Mouse (Mus musculus): ENCODE results near the gene Ccdc85b. TPM values are rescaled to one million over a fixed set of nuclear protein-coding genes. Genes with fewer than 3 reads are reported as not detected.

Gene Ccdc85b
- polyA plus RNA-seq, 1 experiment from 2014 or later, result 5.0 TPM

DNA sequence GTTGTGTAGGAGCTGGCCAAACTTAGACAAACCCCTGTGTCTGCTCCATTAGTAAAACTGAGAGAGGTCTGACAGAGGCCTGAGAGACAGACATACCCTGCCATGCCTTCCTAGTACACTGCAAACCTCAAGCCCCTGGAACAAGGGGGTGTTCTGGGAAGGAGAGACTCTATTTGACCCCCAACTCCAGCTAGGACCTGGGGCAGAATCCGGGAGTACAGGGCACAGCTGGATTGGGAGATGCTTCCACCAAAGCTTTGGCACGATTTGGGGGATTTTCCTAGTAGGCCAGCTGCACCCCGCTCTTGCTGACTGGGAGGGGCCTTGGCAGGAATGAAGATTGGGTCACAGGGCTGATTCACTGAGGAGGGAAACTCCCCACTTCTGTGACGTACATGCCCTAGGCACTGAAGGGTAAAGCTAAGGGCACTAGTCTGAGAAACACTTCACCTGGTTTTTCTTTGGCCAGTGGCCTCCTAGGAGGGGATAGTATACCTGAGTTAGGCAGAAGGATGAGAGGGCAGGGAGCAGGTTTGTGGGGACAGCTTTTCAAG, 25.7 kb downstream of the Ccdc85b start:
- no peak overlapping the region for H3K9ac ChIP-seq (ENCODE audit: low read depth, low read length)
- no peak overlapping the region for H3K4me3 ChIP-seq (ENCODE audit: low read length)
- no peak overlapping the region for H3K4me2 ChIP-seq (ENCODE audit: low read depth, low read length)
- no peaks in the 10 kb centered on the region for H3K9me3 ChIP-seq (ENCODE audit: control insufficient read depth, low read length)
- H3K27me3 ChIP-seq (replicated peaks; ENCODE audit: control insufficient read depth, insufficient read depth, low read length), result no peaks in the 10 kb centered on the region
- ATAC-seq, result no peak
- H3K36me3 ChIP-seq (ENCODE audit: control insufficient read depth, insufficient read depth, low read length), result peaks cover 2% of the 10 kb centered on the region; the same call in 1 of the 2 replicates
- no peak overlapping the region for H3K27ac ChIP-seq (ENCODE audit: low read length)
- H3K4me1 ChIP-seq (ENCODE audit: control insufficient read depth, insufficient read depth, low read length), result peaks cover 13% of the 10 kb centered on the region
- WGBS, result 75% methylated on average over 4 of the region's 4 CpGs

DNA sequence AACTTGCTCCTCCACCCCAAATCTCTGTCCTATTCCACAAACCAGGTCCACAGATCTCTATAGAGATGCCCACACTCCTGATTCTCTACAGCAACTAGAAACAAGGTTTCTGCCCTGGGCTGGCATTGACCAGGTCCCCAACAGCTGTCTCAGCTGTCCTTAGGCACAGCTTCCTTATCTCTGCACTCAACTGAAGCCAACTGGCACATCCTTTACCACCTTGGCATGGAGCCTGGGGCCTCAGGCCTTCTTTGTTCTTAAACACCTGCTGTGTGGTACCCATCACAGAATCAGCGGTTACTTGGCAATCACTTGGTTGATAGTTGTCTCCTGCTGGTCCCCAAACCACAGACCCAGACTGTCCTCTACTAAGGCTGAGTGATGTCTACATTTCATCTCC, 27.3 kb downstream of the Ccdc85b start:
- Histone ChIP-seq H3K36me3 (ENCODE audit: control insufficient read depth, insufficient read depth, low read length) (peaks cover 9% of the 10 kb centered on the region; the same call in 1 of the 2 replicates), H3K4me3 (ENCODE audit: low read length) (no peak overlapping the region), H3K4me1 (ENCODE audit: control insufficient read depth, insufficient read depth, low read length) (peaks cover 22% of the 10 kb centered on the region), H3K27ac (ENCODE audit: low read length) (no peak overlapping the region), H3K4me2 (ENCODE audit: low read depth, low read length) (no peak overlapping the region), H3K9me3 (ENCODE audit: control insufficient read depth, low read length) (no peaks in the 10 kb centered on the region), H3K9ac (ENCODE audit: low read depth, low read length) (no peak overlapping the region), H3K27me3 (replicated peaks; ENCODE audit: control insufficient read depth, insufficient read depth, low read length) (no peaks in the 10 kb centered on the region)
- no peak for ATAC-seq
- WGBS, result 85% methylated on average over 1 of the region's 1 CpGs

DNA sequence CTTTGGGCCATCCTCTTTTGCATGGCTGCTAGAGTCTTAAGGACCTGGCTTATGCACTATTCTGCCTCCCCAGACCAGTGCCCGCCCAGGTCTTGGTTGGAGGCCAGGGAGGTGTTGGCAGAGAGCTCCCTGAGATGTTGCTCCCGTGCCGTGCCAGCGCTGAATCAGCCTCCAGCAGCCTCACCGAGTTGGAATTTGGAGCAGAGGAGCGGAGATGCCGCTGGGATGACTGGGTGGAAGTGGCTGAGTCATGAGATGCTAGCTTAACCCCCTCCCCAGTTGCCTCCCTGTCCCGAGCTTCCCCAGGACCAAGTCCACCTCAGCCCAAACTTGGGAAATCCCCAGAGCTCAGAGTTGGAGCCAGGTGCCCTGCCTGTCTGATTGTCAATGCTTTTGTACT, 27.9 kb downstream of the Ccdc85b start:
- H3K9ac ChIP-seq (ENCODE audit: low read depth, low read length), result no peak overlapping the region
- H3K9me3 ChIP-seq (ENCODE audit: control insufficient read depth, low read length), result no peaks in the 10 kb centered on the region
- WGBS, result 58% methylated on average over 8 of the region's 8 CpGs
- H3K36me3 ChIP-seq (ENCODE audit: control insufficient read depth, insufficient read depth, low read length), result peaks cover 9% of the 10 kb centered on the region; the same call in 1 of the 2 replicates
- H3K4me3 ChIP-seq (ENCODE audit: low read length), result no peak overlapping the region
- no peak for ATAC-seq
- peaks cover 22% of the 10 kb centered on the region for H3K4me1 ChIP-seq (ENCODE audit: control insufficient read depth, insufficient read depth, low read length)
- H3K27ac ChIP-seq (ENCODE audit: low read length), result no peak overlapping the region
- H3K4me2 ChIP-seq (ENCODE audit: low read depth, low read length), result no peak overlapping the region
- no peaks in the 10 kb centered on the region for H3K27me3 ChIP-seq (replicated peaks; ENCODE audit: control insufficient read depth, insufficient read depth, low read length)

DNA sequence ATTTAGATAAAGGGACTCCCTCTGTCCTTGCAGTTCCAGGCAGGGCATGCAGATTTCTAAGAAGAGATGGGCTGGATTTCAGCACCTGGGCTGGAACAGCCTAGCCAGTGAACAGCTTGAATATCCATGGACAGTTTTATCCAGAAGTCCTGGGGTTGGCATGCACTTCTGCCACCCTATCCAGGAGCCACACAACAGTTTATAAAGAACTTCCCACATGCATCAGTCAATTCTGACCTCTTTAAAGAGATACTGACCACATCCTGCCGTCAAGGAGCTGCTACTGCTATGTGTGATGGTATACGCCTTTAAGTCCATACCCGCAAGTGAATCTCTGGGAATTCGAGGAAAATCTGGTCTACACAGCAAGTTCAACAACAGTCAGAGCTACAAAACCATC, 28.5 kb downstream of the Ccdc85b start:
- WGBS, result 76% methylated on average over 4 of the region's 4 CpGs
- H3K9ac ChIP-seq (ENCODE audit: low read depth, low read length), result no peak overlapping the region

DNA sequence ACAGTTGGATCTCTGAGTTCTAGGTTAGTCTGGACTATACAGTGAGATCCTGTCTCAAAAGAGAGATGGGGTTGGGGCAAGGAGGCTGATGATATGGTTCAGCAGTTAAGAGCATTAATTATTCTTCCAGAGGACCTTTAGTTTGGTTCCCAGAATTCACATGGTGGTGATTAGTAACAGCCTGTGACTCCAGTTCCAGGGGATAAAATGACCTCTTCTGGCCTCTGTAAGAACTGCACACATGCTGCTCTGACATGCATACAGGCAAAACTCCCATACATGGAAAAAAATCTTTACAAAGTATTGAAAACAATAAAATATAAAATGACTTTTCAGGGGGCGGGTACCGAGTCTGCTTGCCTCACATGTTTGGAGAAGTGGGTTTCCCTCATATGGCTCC, 29.6 kb downstream of the Ccdc85b start:
- no peak for ATAC-seq
- Histone ChIP-seq H3K4me3 (ENCODE audit: low read length) (no peak overlapping the region), H3K9ac (ENCODE audit: low read depth, low read length) (no peak overlapping the region), H3K4me2 (ENCODE audit: low read depth, low read length) (no peak overlapping the region), H3K27ac (ENCODE audit: low read length) (no peak overlapping the region), H3K27me3 (replicated peaks; ENCODE audit: control insufficient read depth, insufficient read depth, low read length) (no peaks in the 10 kb centered on the region), H3K36me3 (ENCODE audit: control insufficient read depth, insufficient read depth, low read length) (peaks cover 9% of the 10 kb centered on the region; the same call in 1 of the 2 replicates), H3K9me3 (ENCODE audit: control insufficient read depth, low read length) (no peaks in the 10 kb centered on the region), H3K4me1 (ENCODE audit: control insufficient read depth, insufficient read depth, low read length) (peaks cover 23% of the 10 kb centered on the region)
- WGBS, result 80% methylated on average over 2 of the region's 2 CpGs

More for the DNA sequence above, 28.5 kb downstream of the Ccdc85b start:
- Histone ChIP-seq H3K4me2 (ENCODE audit: low read depth, low read length) (no peak overlapping the region), H3K36me3 (ENCODE audit: control insufficient read depth, insufficient read depth, low read length) (peaks cover 9% of the 10 kb centered on the region; the same call in 1 of the 2 replicates), H3K27ac (ENCODE audit: low read length) (no peak overlapping the region), H3K4me3 (ENCODE audit: low read length) (no peak overlapping the region), H3K27me3 (replicated peaks; ENCODE audit: control insufficient read depth, insufficient read depth, low read length) (no peaks in the 10 kb centered on the region), H3K9me3 (ENCODE audit: control insufficient read depth, low read length) (no peaks in the 10 kb centered on the region), H3K4me1 (ENCODE audit: control insufficient read depth, insufficient read depth, low read length) (peaks cover 22% of the 10 kb centered on the region)
- ATAC-seq, result no peak

DNA sequence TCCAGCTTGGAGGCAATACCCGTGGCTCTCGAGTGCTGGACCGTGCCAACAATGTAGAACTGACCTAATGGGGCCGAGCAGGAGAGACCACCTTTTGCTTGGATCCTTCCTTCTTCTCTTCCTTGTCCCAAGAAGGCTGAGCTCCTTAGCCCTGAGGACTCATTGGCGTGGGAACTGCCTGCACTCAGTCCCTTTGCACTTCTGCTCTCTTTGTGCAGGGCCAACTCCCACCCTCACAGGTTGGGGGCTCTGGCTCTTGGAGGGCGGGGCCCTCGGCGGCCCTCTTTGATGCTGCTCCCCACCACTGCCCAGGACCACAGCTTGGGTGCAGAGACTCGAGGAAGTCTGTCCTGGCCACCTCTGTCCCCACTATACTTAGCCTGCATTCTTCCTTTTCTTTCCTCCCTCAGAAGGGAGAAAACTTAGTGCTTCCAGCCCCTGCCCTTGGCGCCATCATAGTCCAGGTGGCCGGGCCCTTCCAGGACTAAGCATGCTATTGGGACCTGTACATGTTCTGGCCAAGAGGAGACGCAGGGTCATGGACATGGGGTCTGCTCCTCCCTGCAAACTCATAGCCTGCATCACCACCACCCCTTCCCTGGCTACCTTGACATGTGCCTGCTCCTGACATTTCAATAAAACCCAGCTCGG, 30.9 kb downstream of the Ccdc85b start:
- WGBS, result 90% methylated on average over 13 of the region's 13 CpGs
- ATAC-seq, result no peak
- H3K4me2 ChIP-seq (ENCODE audit: low read depth, low read length), result no peak overlapping the region
- H3K36me3 ChIP-seq (ENCODE audit: control insufficient read depth, insufficient read depth, low read length), result peaks cover 9% of the 10 kb centered on the region; the same call in 1 of the 2 replicates
- H3K4me1 ChIP-seq (ENCODE audit: control insufficient read depth, insufficient read depth, low read length), result peaks cover 21% of the 10 kb centered on the region
- no peak overlapping the region for H3K4me3 ChIP-seq (ENCODE audit: low read length)
- H3K27me3 ChIP-seq (replicated peaks; ENCODE audit: control insufficient read depth, insufficient read depth, low read length), result no peaks in the 10 kb centered on the region
- 0 out of 2 replicates have a peak overlapping the region, but pooled peaks have one; percentile 93 for H3K9ac ChIP-seq (ENCODE audit: low read depth, low read length)
- no peak overlapping the region for H3K27ac ChIP-seq (ENCODE audit: low read length)
- no peaks in the 10 kb centered on the region for H3K9me3 ChIP-seq (ENCODE audit: control insufficient read depth, low read length)

DNA sequence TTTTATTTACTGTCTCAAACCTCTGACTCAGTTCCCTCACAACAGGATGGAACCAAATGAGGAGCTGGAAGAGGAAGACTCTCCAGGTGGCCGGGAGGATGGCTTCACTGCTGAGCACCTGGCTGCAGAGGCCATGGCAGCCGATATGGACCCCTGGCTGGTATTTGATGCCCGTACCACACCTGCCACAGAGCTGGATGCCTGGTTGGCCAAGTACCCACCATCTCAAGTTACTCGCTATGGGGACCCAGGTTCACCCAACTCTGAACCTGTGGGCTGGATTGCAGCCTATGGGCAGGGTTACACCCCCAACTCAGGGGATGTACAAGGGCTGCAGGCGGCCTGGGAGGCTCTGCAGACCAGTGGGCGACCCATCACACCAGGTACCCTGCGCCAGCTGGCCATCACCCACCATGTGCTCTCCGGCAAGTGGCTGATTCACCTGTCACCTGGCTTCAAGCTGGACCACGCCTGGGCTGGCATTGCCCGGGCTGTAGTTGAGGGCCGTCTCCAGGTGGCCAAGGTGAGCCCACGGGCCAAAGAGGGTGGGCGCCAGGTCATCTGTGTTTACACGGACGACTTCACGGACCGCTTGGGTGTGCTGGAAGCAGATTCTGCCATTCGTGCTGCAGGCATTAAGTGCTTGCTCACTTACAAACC, 31.7 kb downstream of the Ccdc85b start:
- WGBS, result 84% methylated on average over 18 of the region's 18 CpGs
- ATAC-seq, result no peak
- peak overlapping the region; percentile 78 for H3K27ac ChIP-seq (ENCODE audit: low read length)
- H3K4me1 ChIP-seq (ENCODE audit: control insufficient read depth, insufficient read depth, low read length), result peaks cover 21% of the 10 kb centered on the region
- no peaks in the 10 kb centered on the region for H3K27me3 ChIP-seq (replicated peaks; ENCODE audit: control insufficient read depth, insufficient read depth, low read length)
- H3K36me3 ChIP-seq (ENCODE audit: control insufficient read depth, insufficient read depth, low read length), result peaks cover 9% of the 10 kb centered on the region; the same call in 1 of the 2 replicates
- no peaks in the 10 kb centered on the region for H3K9me3 ChIP-seq (ENCODE audit: control insufficient read depth, low read length)
- H3K4me2 ChIP-seq (ENCODE audit: low read depth, low read length), result peak overlapping the region; percentile 86
- H3K9ac ChIP-seq (ENCODE audit: low read depth, low read length), result peak overlapping the region; percentile 93
- peak overlapping the region; percentile 81 for H3K4me3 ChIP-seq (ENCODE audit: low read length)

DNA sequence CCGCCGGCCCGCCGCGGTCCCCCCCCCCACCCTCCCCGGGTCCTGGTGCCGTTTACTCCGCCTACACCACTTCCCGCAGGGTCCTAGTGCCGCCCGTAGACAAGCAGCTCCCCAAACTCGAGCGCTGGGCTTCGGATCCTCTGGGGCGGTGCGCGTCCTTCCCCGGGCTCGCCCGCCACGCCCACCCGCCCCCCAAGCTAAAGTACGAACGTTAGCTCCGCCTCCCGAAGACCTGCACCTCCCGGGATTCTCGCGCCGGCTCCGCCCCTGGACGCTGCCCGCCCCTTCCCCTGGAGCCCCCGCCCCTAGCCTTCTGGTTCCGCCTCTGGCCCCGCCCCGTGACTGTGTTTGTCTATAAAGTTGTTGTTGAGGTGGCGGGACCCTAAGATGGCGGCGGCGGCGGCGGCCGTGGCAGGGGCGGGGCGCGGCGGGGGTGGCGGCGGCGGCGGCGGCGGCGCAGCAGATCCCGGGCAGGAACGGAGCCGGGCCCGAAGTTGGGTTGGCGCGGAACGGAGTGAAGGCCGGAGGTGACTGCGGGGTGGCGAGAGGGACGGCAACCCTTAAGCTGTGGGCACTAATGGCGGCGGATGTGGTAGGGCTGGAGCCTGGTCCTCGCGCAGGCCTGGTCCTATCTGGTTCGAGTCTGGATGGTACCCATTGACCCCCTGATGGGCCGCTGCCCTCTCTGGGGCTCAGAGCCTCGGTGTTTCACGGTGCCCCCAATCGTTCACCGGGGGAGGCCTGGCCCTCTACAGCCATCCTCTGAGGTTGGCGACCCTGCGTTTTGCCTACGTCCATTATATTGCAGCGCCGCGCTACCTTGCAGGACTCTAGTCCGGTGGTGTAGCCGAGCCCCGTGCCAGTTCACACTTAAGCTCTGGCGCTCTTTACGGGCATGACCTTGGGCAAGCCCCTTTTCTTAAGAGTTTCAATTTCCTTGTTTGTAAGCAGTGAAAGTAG, 32.6 kb downstream of the Ccdc85b start, which contains the start of the genes Drap1 and AI837181:
Gene Drap1, minus strand, starts transcription at position 198 of the 960 bp plus-strand sequence.
Gene AI837181, plus strand, starts transcription at position 363 of the 960 bp plus-strand sequence.
- H3K27me3 ChIP-seq (replicated peaks; ENCODE audit: control insufficient read depth, insufficient read depth, low read length), result no peaks in the 10 kb centered on the region
- H3K4me1 ChIP-seq (ENCODE audit: control insufficient read depth, insufficient read depth, low read length), result peaks cover 21% of the 10 kb centered on the region

More for the DNA sequence above, 32.6 kb downstream of the Ccdc85b start, which contains the start of the genes Drap1 and AI837181:
- peaks cover 9% of the 10 kb centered on the region; the same call in 1 of the 2 replicates for H3K36me3 ChIP-seq (ENCODE audit: control insufficient read depth, insufficient read depth, low read length)
- H3K4me3 ChIP-seq (ENCODE audit: low read length), result peak within 1 kb of the TSS; percentile 81
- peak within 1 kb of the TSS; percentile 89 for H3K27ac ChIP-seq (ENCODE audit: low read length)
- peak; percentile 92 for ATAC-seq
- peak within 1 kb of the TSS; percentile 93 for H3K9ac ChIP-seq (ENCODE audit: low read depth, low read length)
- no peaks in the 10 kb centered on the region for H3K9me3 ChIP-seq (ENCODE audit: control insufficient read depth, low read length)
- H3K4me2 ChIP-seq (ENCODE audit: low read depth, low read length), result peak within 1 kb of the TSS; percentile 87
- under 1% methylated on average over 78 of the region's 87 CpGs for WGBS

All from intestine, embryonic 16.5 days (tissue).